Mouse (Mus musculus) adrenal gland, adult 8-10 months (tissue): ENCODE results near the gene Pex6. TPM values are rescaled to one million over a fixed set of nuclear protein-coding genes. Genes with fewer than 3 reads are reported as not detected.

Source experiments
- DNase-seq: peaks from one replicate; pipeline ENCODE4 v3.0.0; 2022
- total RNA-seq, 4 experiments: library from RNA; stranded (reverse); gene quantifications; 2 replicates each; pipeline ENCODE4 v1.2.4; 2022

The Pex6 gene
- total RNA-seq, 4 experiments from 2014 or later, result 56.2 to 74.2 (median 61.8) TPM

DNA sequence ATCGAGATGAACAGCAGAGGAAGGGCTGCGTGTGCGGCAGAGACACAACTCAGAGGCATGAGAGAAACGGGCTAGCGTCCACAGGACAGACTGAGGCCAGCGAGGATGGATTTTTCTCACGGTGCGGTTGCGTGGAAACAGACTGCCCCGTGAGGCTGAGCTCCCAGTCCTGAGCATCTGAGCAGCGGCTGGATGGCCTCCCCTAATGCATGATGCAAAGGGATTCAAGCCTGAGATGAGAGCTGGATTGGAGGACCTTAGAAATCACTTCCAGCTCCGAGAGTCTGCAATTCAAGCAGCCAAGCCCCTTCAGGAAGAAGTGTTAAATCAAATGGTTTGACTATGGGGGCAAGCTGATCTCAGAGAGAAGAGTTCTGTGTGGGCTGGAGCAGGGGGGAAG, 9.8 kb upstream of the Pex6 start:
- DNase-seq, result no peak

DNA sequence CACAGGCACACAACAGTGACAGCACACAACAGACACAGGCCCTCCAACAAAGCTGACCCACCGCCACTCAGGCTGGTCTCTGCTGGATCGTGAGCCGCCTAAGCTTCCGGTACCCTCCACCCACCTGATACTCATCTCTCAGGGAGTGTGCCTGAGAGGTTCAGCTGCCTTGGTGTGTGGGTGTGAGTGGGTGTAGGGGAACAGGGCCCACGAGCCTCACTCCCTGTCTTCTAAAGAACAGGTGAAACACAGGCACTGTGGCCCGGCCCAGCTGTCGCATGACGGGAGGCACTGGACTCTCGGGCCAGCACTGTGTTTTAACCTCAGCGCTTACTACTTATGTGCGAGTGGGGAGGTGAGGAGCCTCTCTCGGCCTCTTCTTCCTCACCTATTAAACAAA, 9.2 kb upstream of the Pex6 start:
- DNase-seq, result no peak

- no peak for DNase-seq
Observed at GRCm38 (mm10) chr17:46702506-46702905, 8.8 kb upstream of the Pex6 start.

DNA sequence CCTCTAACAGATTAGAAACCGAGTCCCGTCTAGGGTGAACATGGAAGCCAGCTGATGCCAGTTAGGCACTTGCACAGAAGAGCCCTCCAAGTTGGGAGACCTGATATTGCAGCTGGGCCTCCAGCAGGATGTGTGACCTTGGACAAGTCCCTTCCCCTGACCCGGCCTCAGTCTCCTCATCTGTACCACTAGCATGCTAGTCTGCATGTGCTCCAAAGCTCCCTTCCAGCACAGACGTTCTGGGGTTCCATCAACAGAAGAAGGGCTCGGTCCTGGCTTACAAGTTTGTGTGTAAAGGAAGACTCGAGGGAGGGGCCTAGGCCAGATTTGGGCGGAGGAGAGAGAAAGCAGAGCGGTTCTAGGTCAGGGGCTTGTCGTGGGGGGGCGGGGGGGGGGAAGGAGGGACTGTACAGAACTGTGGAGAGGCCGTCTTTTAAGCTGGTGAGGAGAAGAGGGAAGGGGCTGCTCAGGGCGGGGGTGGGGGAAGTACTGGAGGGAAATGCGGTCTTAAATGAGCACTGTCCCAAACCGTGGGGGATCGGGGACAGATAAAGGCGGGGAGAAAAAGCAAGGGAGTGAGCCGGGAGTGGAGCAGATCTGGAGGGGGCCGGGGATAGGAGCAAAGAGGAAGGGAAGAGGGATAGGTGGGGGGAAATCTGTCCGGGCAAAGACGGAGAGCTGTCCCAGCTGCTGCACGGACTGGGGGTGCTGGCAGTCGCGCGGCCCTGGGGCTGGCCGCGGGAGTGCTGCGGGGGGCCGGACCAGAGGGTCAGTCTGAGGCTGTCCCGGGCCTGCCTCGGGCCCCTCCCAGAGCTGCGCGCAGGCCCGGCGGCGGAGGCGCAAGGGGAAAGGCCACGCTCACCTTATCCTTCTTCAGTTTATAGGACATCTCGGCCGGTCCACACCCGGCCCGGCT, 7.0 kb upstream of the Pex6 start:
- DNase-seq, result no peak

- peak; percentile 96 for DNase-seq
Observed at GRCm38 (mm10) chr17:46704887-46705835, 6.1 kb upstream of the Pex6 start, which contains the start of gene Ppp2r5d. TSS of gene Ppp2r5d (minus strand) at chr17:46705111.

DNA sequence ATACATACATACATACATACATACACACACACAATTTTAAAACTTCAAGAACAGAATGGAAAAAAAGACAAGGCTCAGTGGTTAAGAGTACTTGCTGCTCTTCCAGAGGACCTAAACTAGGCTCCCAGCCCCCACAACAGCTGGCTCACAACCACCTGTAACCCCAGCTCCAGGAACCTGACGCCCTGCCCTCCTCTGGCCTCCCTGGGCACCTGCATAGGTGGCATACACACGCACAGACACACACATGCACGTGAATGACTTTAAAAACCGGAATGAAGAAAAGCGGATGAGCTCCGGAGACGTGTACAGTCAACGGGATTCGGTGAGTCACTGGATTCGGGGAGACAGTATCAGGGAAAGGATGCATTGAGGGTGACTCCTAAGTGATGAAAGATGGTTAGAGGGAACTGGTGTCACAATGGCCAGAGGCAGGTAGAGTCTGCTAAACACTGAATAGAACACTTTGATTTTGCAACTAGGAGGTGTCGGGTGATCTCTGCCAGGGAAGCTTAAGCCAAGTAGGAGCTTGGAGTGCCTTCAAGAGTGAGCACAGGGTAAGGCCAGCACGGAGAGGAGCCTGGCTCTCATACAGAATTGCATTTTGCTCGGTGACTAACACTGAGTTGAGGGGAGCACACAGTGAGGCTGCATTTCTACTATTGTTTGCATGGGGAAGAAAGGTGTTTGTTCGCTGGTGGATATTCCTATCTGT, 4.7 kb upstream of the Pex6 start:
- no peak for DNase-seq

- DNase-seq, result no peak
Observed at GRCm38 (mm10) chr17:46711612-46712271, 479 bp downstream of the Pex6 start.

DNA sequence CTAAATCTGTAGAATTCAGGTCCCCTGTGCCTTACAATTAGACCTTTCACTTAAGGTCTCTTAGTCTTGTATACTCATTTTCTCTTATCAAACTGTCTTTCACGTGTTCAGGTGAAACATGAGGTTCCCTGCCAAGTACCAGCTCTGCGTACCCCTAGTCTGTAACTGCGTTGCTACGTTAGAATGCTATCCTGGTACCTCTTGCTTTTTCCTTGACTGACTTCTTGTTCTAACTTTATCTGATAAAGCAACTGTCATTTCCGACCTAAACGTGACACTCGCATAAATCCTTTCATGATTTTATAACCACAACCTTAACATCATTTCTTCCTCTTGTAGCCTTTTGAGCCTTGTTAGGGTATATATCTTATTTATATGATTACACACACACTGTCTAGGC, 1.2 kb downstream of the Pex6 start:
- DNase-seq, result no peak

DNA sequence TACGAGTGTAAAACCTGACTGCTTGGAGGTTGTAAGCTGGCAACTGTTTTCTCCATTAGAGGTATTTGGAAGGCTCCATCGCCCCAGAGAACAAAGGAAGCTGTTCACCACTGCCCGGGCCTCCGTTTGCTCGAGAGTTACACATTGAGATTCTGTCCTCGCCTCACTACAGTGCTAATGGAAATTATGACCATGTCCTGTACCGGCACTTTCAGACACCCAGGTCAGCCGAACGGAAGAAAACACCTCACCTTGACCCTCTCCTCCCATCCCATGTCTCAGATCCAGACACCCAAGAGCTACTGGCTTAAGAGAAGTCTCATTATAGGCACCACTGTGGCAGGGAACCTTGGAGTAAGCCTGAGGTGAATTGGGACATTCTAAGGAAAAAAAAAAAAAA, 2.6 kb downstream of the Pex6 start:
- DNase-seq, result no peak

DNA sequence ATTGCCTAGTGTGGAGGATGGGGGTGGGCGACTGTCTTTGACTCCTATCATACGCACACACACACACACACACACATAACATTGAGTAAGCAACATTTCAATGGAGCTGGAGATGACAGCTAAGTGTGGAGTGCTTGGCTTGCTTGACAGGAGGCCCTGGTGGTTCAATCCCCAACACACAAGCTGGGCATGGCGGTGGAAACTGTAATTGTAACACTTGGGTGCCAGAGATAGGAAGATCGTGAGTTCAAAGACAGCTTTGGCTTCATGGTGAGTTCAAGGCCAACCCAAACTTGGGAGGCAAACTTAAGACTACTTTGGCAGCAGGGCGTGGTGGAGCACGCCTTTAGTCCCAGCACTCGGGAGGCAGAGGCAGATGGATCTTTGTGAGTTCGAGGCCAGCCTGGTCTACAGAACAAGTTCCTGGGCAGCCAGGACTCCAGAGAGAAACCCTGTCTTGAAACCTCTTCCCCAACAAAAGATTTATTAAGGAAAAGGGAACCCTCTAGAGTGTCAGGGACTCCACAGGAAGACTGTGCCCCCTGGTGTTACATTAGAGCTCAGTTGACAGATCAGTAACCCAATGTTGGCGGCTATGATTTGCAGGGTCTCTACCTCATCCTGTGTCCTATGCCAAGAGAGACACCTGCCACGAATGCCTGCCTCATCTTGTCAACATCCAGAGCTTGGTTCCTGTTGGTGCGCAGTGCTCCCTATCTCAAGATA, 3.7 kb downstream of the Pex6 start:
- no peak for DNase-seq

GRCm38 (mm10) chr17:46721077-46721476, 9.8 kb downstream of the Pex6 start:
- no peak for DNase-seq

- DNase-seq, result no peak
Observed at GRCm38 (mm10) chr17:46724477-46725084, 13.3 kb downstream of the Pex6 start.

DNA sequence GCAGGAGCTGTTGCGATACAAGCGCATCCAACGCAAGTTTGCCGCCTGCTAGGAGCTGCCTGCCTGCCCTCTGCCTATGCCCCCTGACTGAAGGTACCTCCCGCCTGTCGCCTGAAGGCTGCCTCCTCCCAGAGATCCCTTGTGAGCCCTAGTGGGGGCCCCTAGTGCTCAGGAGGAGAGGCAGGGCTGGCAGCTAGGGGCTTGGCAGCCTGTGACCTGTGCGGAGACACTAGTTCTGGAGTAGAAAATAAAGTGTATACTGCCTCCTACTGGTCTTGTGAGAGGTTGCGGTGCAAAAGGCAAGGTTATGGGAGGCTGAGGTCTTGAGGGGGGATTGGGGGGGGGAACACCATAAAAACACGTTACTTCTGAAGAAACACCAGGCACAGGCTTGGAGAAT, 14.0 kb downstream of the Pex6 start:
- DNase-seq, result no peak

- DNase-seq, result no peak
Observed at GRCm38 (mm10) chr17:46725731-46726645, 14.7 kb downstream of the Pex6 start.

- no peak for DNase-seq
Observed at GRCm38 (mm10) chr17:46727271-46727670, 16.0 kb downstream of the Pex6 start.

GRCm38 (mm10) chr17:46728021-46728420, 16.8 kb downstream of the Pex6 start:
- no peak for DNase-seq

GRCm38 (mm10) chr17:46728496-46728895, 17.2 kb downstream of the Pex6 start:
- DNase-seq, result no peak

DNA sequence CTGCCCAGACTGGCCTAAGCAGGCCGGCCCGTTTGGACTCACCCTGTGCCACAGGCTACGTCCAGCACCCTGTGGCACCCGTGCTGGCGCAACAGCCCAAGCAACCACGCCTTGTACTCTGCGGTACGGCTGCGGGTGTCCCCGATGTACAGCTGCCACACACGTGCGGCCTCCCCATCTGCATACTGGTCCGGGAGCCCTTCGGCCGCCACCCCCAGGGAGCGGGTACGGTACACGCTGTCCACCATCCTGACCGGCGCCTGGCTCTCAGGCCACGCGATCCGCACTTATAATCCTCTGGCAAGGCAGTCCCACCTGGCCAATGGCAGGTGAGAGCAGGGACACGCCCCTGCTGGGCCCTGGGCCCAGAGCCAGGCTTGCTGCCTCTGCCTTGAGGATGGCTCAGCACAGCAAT, 17.6 kb downstream of the Pex6 start, which contains the start of gene Gnmt:
Gene Gnmt (minus strand): TSS at position 265 of the 415 bp plus-strand sequence.
- no peak for DNase-seq

GRCm38 (mm10) chr17:46734055-46734454, 22.8 kb downstream of the Pex6 start:
- DNase-seq, result no peak

- DNase-seq, result no peak
Observed at GRCm38 (mm10) chr17:46735287-46735686, 24.0 kb downstream of the Pex6 start.
